8 mouse cellular contexts compared by ENCODE assay signal in the genomic region with DNA sequence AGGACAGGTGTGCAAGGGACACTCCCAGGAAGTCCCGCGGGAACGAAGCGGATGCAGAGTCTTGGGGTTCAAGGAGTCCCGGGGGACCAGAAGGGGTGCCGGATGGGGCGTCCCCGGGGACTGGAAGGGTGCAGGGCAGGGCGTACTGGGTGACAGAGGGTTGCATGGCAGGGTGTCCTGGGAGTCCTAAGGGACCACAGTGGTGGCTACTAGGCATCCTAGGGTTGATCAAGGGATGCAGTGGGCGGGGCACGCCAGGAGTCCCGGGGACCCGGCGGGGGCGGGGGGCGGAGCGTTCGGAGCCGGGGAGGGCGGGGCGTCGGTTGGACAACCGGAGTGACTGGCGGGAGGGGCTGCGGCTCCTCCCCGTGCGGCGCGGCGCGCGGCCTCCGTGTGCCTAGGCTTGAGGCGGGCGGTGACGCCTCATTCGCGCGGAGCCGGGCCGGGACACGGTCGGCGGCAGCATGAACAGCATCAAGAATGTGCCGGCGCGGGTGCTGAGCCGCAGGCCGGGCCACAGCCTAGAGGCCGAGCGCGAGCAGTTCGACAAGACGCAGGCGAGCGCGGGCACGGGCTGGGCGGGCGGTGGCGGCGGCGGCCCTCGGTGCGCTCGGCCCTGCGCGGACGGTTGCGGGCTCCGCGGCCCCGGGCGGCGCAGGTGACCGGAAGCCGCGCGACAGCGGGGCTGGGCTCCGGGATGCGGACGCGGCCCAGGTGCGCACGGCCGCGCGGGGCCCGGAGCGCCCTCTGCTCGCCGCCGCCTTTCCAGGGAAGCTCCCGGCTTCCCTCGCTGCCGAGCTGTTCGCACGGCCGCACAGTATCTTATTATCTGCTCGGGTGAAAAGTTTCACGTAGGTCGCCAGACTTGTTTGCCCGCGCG. TPM values are rescaled to one million over a fixed set of nuclear protein-coding genes. Genes with fewer than 3 reads are reported as not detected.
DNase-seq lines count a peak whose midpoint lies in the region; ATAC-seq and TF ChIP-seq lines count a peak whose summit lies in the region.

A gene (plus strand): TSS at position 330 of the 880 bp plus-strand sequence.

- H3K27me3 ChIP-seq in forebrain, embryonic 14.5 days (replicated peaks; ENCODE audit: control insufficient read depth, insufficient read depth, low read length) = no peaks in the 10 kb centered on the region
- peaks cover 31% of the 10 kb centered on the region; the same call in 1 of the 2 replicates for H3K27me3 ChIP-seq in lung, embryonic 15.5 days

- intact Hi-C loops in heart, postnatal 25 days (cut with DNase I) = loop anchor here (2.0 kb wide), 1 partner anchor 17 kb away; no protein-coding TSS in a partner anchor

- H3K4me3 ChIP-seq in forebrain, embryonic 14.5 days (ENCODE audit: low read depth, low read length) = peak within 1 kb of the TSS; percentile 76
- H3K4me3 ChIP-seq in lung, embryonic 15.5 days = peak within 1 kb of the TSS; percentile 71
- H3K4me3 ChIP-seq in olfactory bulb, adult 2 months (ENCODE audit: insufficient read depth, low read depth, low read length) = peak within 1 kb of the TSS; percentile 92

- H3K9ac ChIP-seq in forebrain, embryonic 14.5 days (ENCODE audit: low read length) = peak within 1 kb of the TSS; percentile 81
- peak within 1 kb of the TSS; percentile 60 for H3K9ac ChIP-seq in lung, embryonic 15.5 days

- peak within 1 kb of the TSS; percentile 90 for H3K4me2 ChIP-seq in forebrain, embryonic 14.5 days (ENCODE audit: low read length)
- H3K4me2 ChIP-seq in lung, embryonic 15.5 days = peak within 1 kb of the TSS; percentile 96

- TF ChIP-seq CTCF in olfactory bulb, adult 2 months (IDR thresholded peaks at IDR 0.05; ENCODE audit: insufficient read depth, low read depth, low read length) = no peak

- peaks cover 8% of the 10 kb centered on the region; the same call in 1 of the 2 replicates for H3K4me1 ChIP-seq in forebrain, embryonic 14.5 days (ENCODE audit: control insufficient read depth, insufficient read depth, low read length)
- H3K4me1 ChIP-seq in lung, embryonic 15.5 days = peaks cover 34% of the 10 kb centered on the region
- peaks cover 17% of the 10 kb centered on the region for H3K4me1 ChIP-seq in olfactory bulb, adult 2 months (ENCODE audit: control insufficient read depth, insufficient read depth, low read length)

- peak; percentile 36; the same call in 1 of the 2 replicates for TF ChIP-seq POLR2A in olfactory bulb, adult 2 months (IDR thresholded peaks at IDR 0.05; ENCODE audit: insufficient read depth, low read depth, low read length)

- 1% methylated on average over 78 of the region's 106 CpGs for WGBS in forebrain, embryonic 14.5 days
- under 1% methylated on average over 88 of the region's 106 CpGs for WGBS in lung, embryonic 15.5 days
- WGBS in olfactory bulb, adult 2 months = 2% methylated on average over 103 of the region's 106 CpGs

- no peaks in the 10 kb centered on the region for H3K9me3 ChIP-seq in forebrain, embryonic 14.5 days (replicated peaks; ENCODE audit: control insufficient read depth, low read length)
- no peaks in the 10 kb centered on the region for H3K9me3 ChIP-seq in lung, embryonic 15.5 days

- peak; percentile 65; the same call in 1 of the 2 replicates for ATAC-seq in cerebellum, adult (ENCODE audit: insufficient number of reproducible peaks, low FRiP score, low TSS enrichment)
- ATAC-seq in forebrain, embryonic 14.5 days = peak; percentile 85
- peak; percentile 71 for ATAC-seq in lung, embryonic 15.5 days (ENCODE audit: borderline replicate concordance, extremely low read depth, low FRiP score, low TSS enrichment)

- no peaks in the 10 kb centered on the region for H3K36me3 ChIP-seq in forebrain, embryonic 14.5 days (ENCODE audit: control insufficient read depth, insufficient read depth, low read length)
- H3K36me3 ChIP-seq in lung, embryonic 15.5 days = no peaks in the 10 kb centered on the region

- peak; percentile 23 for DNase-seq in MEL-GATA-1-ER (ENCODE audit: extremely low read depth, low read depth)
- DNase-seq in forebrain, embryonic 14.5 days (ENCODE audit: low spot score) = peak; percentile 73
- peak; percentile 58 for DNase-seq in heart, postnatal 25 days (ENCODE audit: low spot score)
- DNase-seq in layer of hippocampus, adult 18-20 months (ENCODE audit: low spot score in 2 of 2) = peak; percentile 45 to 74
- peak; percentile 74 for DNase-seq in thymus, postnatal 25 days

- H3K27ac ChIP-seq in forebrain, embryonic 14.5 days (ENCODE audit: low read depth, low read length) = peak within 1 kb of the TSS; percentile 39; the same call in 1 of the 2 replicates
- H3K27ac ChIP-seq in lung, embryonic 15.5 days = peak within 1 kb of the TSS; percentile 50
- H3K27ac ChIP-seq in olfactory bulb, adult 2 months (ENCODE audit: insufficient read depth, low read depth, low read length) = peak within 1 kb of the TSS; percentile 56

RNA-seq across cellular contexts. Expression of the gene that starts here (rescaled TPM):
- polyA plus RNA-seq in forebrain, embryonic 14.5 days (2014; fragmentation: Nextera tagmentation; extraction: Ambion mirVana) = 12.4 and 27.1 TPM in 2 replicates
- total RNA-seq in heart, postnatal 25 days (2021) = 10 to 100 TPM; 13.4 to 19.0 TPM
- total RNA-seq in layer of hippocampus, adult 18-20 months (2021) = 10 to 100 TPM; 46.3 to 48.5 TPM
- polyA plus RNA-seq in lung, embryonic 15.5 days (2015; fragmentation: Nextera tagmentation; extraction: Ambion mirVana) = 11.8 and 13.3 TPM in 2 replicates
- polyA plus RNA-seq in olfactory bulb, adult 2 months (2012; ENCODE audit: insufficient read depth, insufficient read length, low replicate concordance, missing spikeins) = not detected in 2 replicates

Comparison
In these comparisons a context has a peak if more than half of its experiments do, and no peak if none do; other contexts are left out.
1. Peak in every context shown above with its lines: DNase-seq, ATAC-seq, H3K4me3 ChIP-seq and H3K27ac ChIP-seq.
2. RNA of the gene that starts here (polyA plus RNA-seq): 11.8 to 13.3 TPM in lung, embryonic 15.5 days and 12.4 to 27.1 TPM in forebrain, embryonic 14.5 days; not detected in olfactory bulb, adult 2 months; every median in the first group is over 10 times any median in the second.
3. DNase-seq: peak in every context shown above with its lines; median percentile 74 in thymus, postnatal 25 days; 73 in forebrain, embryonic 14.5 days; 60 in layer of hippocampus, adult 18-20 months; 58 in heart, postnatal 25 days; 23 in MEL-GATA-1-ER.